8 mouse cellular contexts compared by ENCODE assay signal in the genomic region with DNA sequence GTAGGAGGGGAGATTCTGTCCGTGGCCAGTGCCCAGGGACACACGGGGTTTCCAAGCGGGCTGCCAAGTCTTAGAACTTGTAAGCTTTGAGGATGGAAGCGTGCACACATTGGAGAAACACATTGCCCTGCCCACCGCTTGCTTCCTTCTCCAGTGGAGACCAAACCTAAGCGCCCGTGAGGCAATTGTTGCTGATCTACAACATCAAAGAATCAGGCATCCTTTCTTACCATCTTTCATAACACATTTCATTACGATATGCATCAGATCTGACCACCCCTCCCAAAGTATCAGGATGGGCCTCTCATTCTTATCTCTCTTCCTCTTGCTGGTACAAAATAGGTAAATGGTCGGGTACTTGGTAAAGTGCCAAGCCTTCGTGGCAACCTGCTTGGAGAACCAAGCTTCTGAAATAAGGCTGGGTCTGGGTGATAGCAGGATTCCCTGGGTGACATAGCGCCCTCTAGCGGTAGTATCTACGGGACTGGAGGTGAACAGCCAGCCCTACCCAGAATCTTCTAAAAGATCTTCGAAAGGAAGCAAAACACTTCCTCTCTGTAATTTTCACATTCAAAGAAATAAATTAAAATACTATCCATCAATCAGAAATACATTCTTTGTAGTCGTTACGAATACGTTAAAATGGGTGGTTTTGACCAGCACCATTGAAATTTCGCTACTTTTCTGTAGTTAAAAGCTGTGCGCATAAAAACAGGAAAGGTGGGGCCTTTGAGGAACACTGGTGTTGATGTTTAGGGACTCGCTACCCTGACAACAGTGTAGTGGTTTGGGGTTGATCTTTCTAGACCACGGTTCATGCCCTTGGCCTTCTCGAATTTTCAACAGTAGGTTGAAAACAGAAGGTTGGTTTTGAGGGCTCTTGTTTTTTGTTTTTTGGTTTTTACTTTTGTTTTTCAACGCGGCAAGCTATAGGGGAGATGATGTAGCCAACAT. TPM values are rescaled to one million over a fixed set of nuclear protein-coding genes. Genes with fewer than 3 reads are reported as not detected.
DNase-seq lines count a peak whose midpoint lies in the region; ATAC-seq and TF ChIP-seq lines count a peak whose summit lies in the region.

No protein-coding gene starts in this region.

- H3K9me3 ChIP-seq in neural tube, embryonic 15.5 days (replicated peaks) = no peaks in the 10 kb centered on the region

- no peaks in the 10 kb centered on the region for H3K27me3 ChIP-seq in neural tube, embryonic 15.5 days (replicated peaks)

- no peak for ATAC-seq in neural tube, embryonic 15.5 days (ENCODE audit: low FRiP score)
- ATAC-seq in frontal cortex, adult (ENCODE audit: low TSS enrichment) = peak; percentile 57; the same call in 1 of the 2 replicates

- H3K4me1 ChIP-seq in neural tube, embryonic 15.5 days = 0 out of 2 replicates have a peak, but pooled peaks cover 2% of the 10 kb centered on the region
- H3K4me1 ChIP-seq in bone marrow macrophage, adult 2 months (ENCODE audit: control insufficient read depth, insufficient read depth, low read length) = peaks cover 24% of the 10 kb centered on the region
- no peaks in the 10 kb centered on the region for H3K4me1 ChIP-seq in lung, adult 2 months (ENCODE audit: control insufficient read depth, insufficient read depth, low read length)

- peak; percentile 93 for TF ChIP-seq CTCF in bone marrow macrophage, adult 2 months (IDR thresholded peaks at IDR 0.05; ENCODE audit: low read depth, low read length)
- TF ChIP-seq CTCF in lung, adult 2 months (IDR thresholded peaks at IDR 0.05; ENCODE audit: insufficient read depth, low read length) = peak; percentile 73

- no peak overlapping the region for H3K4me2 ChIP-seq in neural tube, embryonic 15.5 days

- no peak overlapping the region for H3K27ac ChIP-seq in neural tube, embryonic 15.5 days (replicated peaks)
- peak overlapping the region; percentile 8; the same call in 1 of the 2 replicates for H3K27ac ChIP-seq in bone marrow macrophage, adult 2 months (ENCODE audit: insufficient read depth, low read depth, low read length)

- H3K9ac ChIP-seq in neural tube, embryonic 15.5 days (replicated peaks) = no peak overlapping the region

- no peaks in the 10 kb centered on the region for H3K36me3 ChIP-seq in neural tube, embryonic 15.5 days

- no peak overlapping the region for H3K4me3 ChIP-seq in neural tube, embryonic 15.5 days (replicated peaks)
- peak overlapping the region; percentile 32 for H3K4me3 ChIP-seq in bone marrow macrophage, adult 2 months (ENCODE audit: insufficient read depth, low read length)
- H3K4me3 ChIP-seq in lung, adult 2 months (replicated peaks; ENCODE audit: extremely low read depth, low read depth, low read length) = no peak overlapping the region

- no peak for TF ChIP-seq POLR2A in bone marrow macrophage, adult 2 months (IDR thresholded peaks at IDR 0.05; ENCODE audit: borderline replicate concordance, low read depth, low read length)
- no peak for TF ChIP-seq POLR2A in lung, adult 2 months (IDR thresholded peaks at IDR 0.05; ENCODE audit: borderline replicate concordance, extremely low read depth, low read depth, low read length)

- 72% methylated on average over 24 of the region's 24 CpGs for WGBS in neural tube, embryonic 15.5 days
- 53% methylated on average over 24 of the region's 24 CpGs for WGBS in lung, adult 2 months

- peak; percentile 47 for DNase-seq in neural tube, embryonic 10.5 days (ENCODE audit: extremely low spot score, low spot score)
- peak; percentile 74 to 87 for DNase-seq in kidney, postnatal 36 days
- DNase-seq in lung, adult 2 months = peak; percentile 59
- DNase-seq in right cerebral cortex, postnatal 14 days = peak; percentile 76
- DNase-seq in urinary bladder, postnatal 25 days (ENCODE audit: low spot score) = peak; percentile 72

RNA-seq across cellular contexts. Expression of gene Tagap, which starts 2.1 kb away (rescaled TPM):
- polyA plus RNA-seq in neural tube, embryonic 15.5 days (2015; fragmentation: Nextera tagmentation; extraction: Ambion mirVana) = 0.45 and 1.1 TPM in 2 replicates
- polyA plus RNA-seq in bone marrow macrophage, adult 2 months (2012; ENCODE audit: insufficient read depth, insufficient read length, missing spikeins) = 8.0 and 11.4 TPM in 2 replicates
- polyA plus RNA-seq in lung, adult 2 months (2012; rRNA removed) = 2.6 and 3.5 TPM in 2 replicates

RNA-seq across cellular contexts. Expression of gene Rsph3a, which starts 17.6 kb away (rescaled TPM):
- 65.1 and 69.8 TPM in 2 replicates for polyA plus RNA-seq in neural tube, embryonic 15.5 days (2015; fragmentation: Nextera tagmentation; extraction: Ambion mirVana)
- 27.9 and 41.5 TPM in 2 replicates for polyA plus RNA-seq in bone marrow macrophage, adult 2 months (2012; ENCODE audit: insufficient read depth, insufficient read length, missing spikeins)
- 76.2 and 115 TPM in 2 replicates for polyA plus RNA-seq in lung, adult 2 months (2012; rRNA removed)
